Mouse (Mus musculus) T-cell, adult 66 days (primary cell): ENCODE data around the gene Gm8024. TPM values are rescaled to one million over a fixed set of nuclear protein-coding genes. Genes with fewer than 3 reads are reported as not detected.

Experiments used
- total RNA-seq, 2 experiments: library from RNA; stranded (reverse); gene quantifications; 3 replicates in 1 of 2; 4 replicates in 1 of 2; pipeline ENCODE4 v1.2.4; 2023

The Gm8024 gene
- not detected for total RNA-seq

GRCm38 (mm10) chr14:42524182-42524581 is at the start of gene Gm8024:
Gene Gm8024 (minus strand): TSS chr14:42524282.

GRCm38 (mm10) chr14:42502249-42502648 is 21.8 kb downstream of the Gm8024 start, which contains the start of gene Gm8020:
Gene Gm8020 (minus strand): TSS chr14:42502349.

Other genes with a start within 250 kb of the Gm8024 start
- gene Gm9611, start 226.9 kb downstream of the Gm8024 start, total RNA-seq, result not detected
- not detected for gene Gm7995, start 214.1 kb downstream of the Gm8024 start, total RNA-seq
- gene Gm8005, start 84.6 kb downstream of the Gm8024 start, total RNA-seq, result not detected
- not detected for gene Gm8011, start 60.4 kb downstream of the Gm8024 start, total RNA-seq
- not detected for gene Gm8020, start 21.9 kb downstream of the Gm8024 start, total RNA-seq
- gene Gm17124, start 75.6 kb upstream of the Gm8024 start, total RNA-seq, result not detected
- not detected for gene Gm3633, start 117.6 kb upstream of the Gm8024 start, total RNA-seq
- gene Gm10378, start 131.7 kb upstream of the Gm8024 start, total RNA-seq, result not detected
- gene Gm3015, start 244.5 kb upstream of the Gm8024 start, total RNA-seq, result not detected